Mouse (Mus musculus): ENCODE data around the gene Galnt18. TPM values are rescaled to one million over a fixed set of nuclear protein-coding genes. Genes with fewer than 3 reads are reported as not detected.

Galnt18 gene
- polyA plus RNA-seq, 1 experiment from 2014 or later = 8.1 TPM

- 79% methylated on average over 3 of the region's 3 CpGs for WGBS
These were observed 31.2 kb downstream of the Galnt18 start for GRCm38 (mm10) chr7:111748571-111749071.

GRCm38 (mm10) chr7:111744770-111745169 lies 35.0 kb downstream of the Galnt18 start:
- ATAC-seq (ENCODE audit: insufficient read depth, low FRiP score, low TSS enrichment) (no peak), DNase-seq (ENCODE audit: low spot score) (no peak)
- no peak overlapping the region for H3K9ac ChIP-seq (ENCODE audit: low read length)
- no peak overlapping the region for H3K27ac ChIP-seq (ENCODE audit: low read depth, low read length)
- H3K4me1 ChIP-seq (ENCODE audit: control insufficient read depth, insufficient read depth, low read length) = peaks cover 4% of the 10 kb centered on the region; the same call in 1 of the 2 replicates
- no peaks in the 10 kb centered on the region for H3K27me3 ChIP-seq (ENCODE audit: control insufficient read depth, insufficient read depth, low read length)
- H3K9me3 ChIP-seq (ENCODE audit: control insufficient read depth, low read length) = no peaks in the 10 kb centered on the region
- no peak overlapping the region for H3K4me3 ChIP-seq (ENCODE audit: low read depth, low read length)
- no peaks in the 10 kb centered on the region for H3K36me3 ChIP-seq (ENCODE audit: control insufficient read depth, insufficient read depth, low read length)
- H3K4me2 ChIP-seq (ENCODE audit: low read depth) = no peak overlapping the region

More at GRCm38 (mm10) chr7:111748571-111749071, 31.2 kb downstream of the Galnt18 start:
- Histone ChIP-seq H3K36me3 (ENCODE audit: control insufficient read depth, insufficient read depth, low read length) (no peaks in the 10 kb centered on the region), H3K9me3 (ENCODE audit: control insufficient read depth, low read length) (no peaks in the 10 kb centered on the region), H3K4me3 (ENCODE audit: low read depth, low read length) (no peak overlapping the region), H3K4me2 (ENCODE audit: low read depth) (no peak overlapping the region), H3K27me3 (ENCODE audit: control insufficient read depth, insufficient read depth, low read length) (no peaks in the 10 kb centered on the region), H3K4me1 (ENCODE audit: control insufficient read depth, insufficient read depth, low read length) (no peaks in the 10 kb centered on the region), H3K27ac (ENCODE audit: low read depth, low read length) (no peak overlapping the region), H3K9ac (ENCODE audit: low read length) (no peak overlapping the region)
- DNase-seq (ENCODE audit: low spot score) = no peak
- no peak for ATAC-seq (ENCODE audit: insufficient read depth, low FRiP score, low TSS enrichment)

GRCm38 (mm10) chr7:111741595-111741994 lies 38.2 kb downstream of the Galnt18 start:
- Histone ChIP-seq H3K4me1 (ENCODE audit: control insufficient read depth, insufficient read depth, low read length) (peaks cover 15% of the 10 kb centered on the region), H3K36me3 (ENCODE audit: control insufficient read depth, insufficient read depth, low read length) (no peaks in the 10 kb centered on the region), H3K9me3 (ENCODE audit: control insufficient read depth, low read length) (no peaks in the 10 kb centered on the region), H3K4me3 (ENCODE audit: low read depth, low read length) (no peak overlapping the region), H3K27me3 (ENCODE audit: control insufficient read depth, insufficient read depth, low read length) (no peaks in the 10 kb centered on the region), H3K9ac (ENCODE audit: low read length) (no peak overlapping the region), H3K4me2 (ENCODE audit: low read depth) (no peak overlapping the region), H3K27ac (ENCODE audit: low read depth, low read length) (no peak overlapping the region)
- WGBS = 43% methylated on average over 2 of the region's 2 CpGs
- no peak for ATAC-seq (ENCODE audit: insufficient read depth, low FRiP score, low TSS enrichment)
- no peak for DNase-seq (ENCODE audit: low spot score)

DNA sequence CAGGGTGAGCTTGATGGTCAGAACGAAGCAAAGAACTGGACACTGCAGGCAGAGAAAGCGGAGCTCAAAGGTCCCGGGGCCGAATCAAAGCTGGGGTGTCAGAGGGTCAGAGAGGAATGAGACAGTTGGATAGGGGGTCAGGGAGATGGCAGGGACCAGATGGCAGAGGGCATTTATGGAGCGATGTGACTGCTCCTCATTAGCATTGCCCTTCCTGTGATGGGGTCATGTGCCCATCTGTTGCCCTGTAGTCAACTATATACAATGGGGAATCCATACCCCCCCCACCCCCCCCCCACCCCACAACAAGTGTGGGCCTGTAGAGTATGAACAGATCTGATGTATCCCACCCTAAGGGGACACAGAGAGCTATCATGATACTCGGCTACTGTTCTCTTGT lies 39.7 kb downstream of the Galnt18 start:
- no peak overlapping the region for H3K4me3 ChIP-seq (ENCODE audit: low read depth, low read length)
- H3K9ac ChIP-seq (ENCODE audit: low read length) = no peak overlapping the region
- ATAC-seq (ENCODE audit: insufficient read depth, low FRiP score, low TSS enrichment) = peak; percentile 45
- no peak overlapping the region for H3K4me2 ChIP-seq (ENCODE audit: low read depth)
- 40% methylated on average over 6 of the region's 6 CpGs for WGBS
- H3K36me3 ChIP-seq (ENCODE audit: control insufficient read depth, insufficient read depth, low read length) = no peaks in the 10 kb centered on the region
- DNase-seq (ENCODE audit: low spot score) = no peak
- H3K9me3 ChIP-seq (ENCODE audit: control insufficient read depth, low read length) = no peaks in the 10 kb centered on the region
- H3K4me1 ChIP-seq (ENCODE audit: control insufficient read depth, insufficient read depth, low read length) = peaks cover 15% of the 10 kb centered on the region
- no peaks in the 10 kb centered on the region for H3K27me3 ChIP-seq (ENCODE audit: control insufficient read depth, insufficient read depth, low read length)
- H3K27ac ChIP-seq (ENCODE audit: low read depth, low read length) = no peak overlapping the region

GRCm38 (mm10) chr7:111739371-111739765 lies 40.4 kb downstream of the Galnt18 start:
- Histone ChIP-seq H3K9me3 (ENCODE audit: control insufficient read depth, low read length) (no peaks in the 10 kb centered on the region), H3K36me3 (ENCODE audit: control insufficient read depth, insufficient read depth, low read length) (no peaks in the 10 kb centered on the region), H3K9ac (ENCODE audit: low read length) (no peak overlapping the region), H3K27me3 (ENCODE audit: control insufficient read depth, insufficient read depth, low read length) (no peaks in the 10 kb centered on the region), H3K4me3 (ENCODE audit: low read depth, low read length) (no peak overlapping the region), H3K4me2 (ENCODE audit: low read depth) (no peak overlapping the region), H3K27ac (ENCODE audit: low read depth, low read length) (peak overlapping the region; percentile 31; the same call in 1 of the 2 replicates), H3K4me1 (ENCODE audit: control insufficient read depth, insufficient read depth, low read length) (peaks cover 15% of the 10 kb centered on the region)
- WGBS = 61% methylated on average over 5 of the region's 5 CpGs
- DNase-seq (ENCODE audit: low spot score) (no peak), ATAC-seq (ENCODE audit: insufficient read depth, low FRiP score, low TSS enrichment) (no peak)

DNA sequence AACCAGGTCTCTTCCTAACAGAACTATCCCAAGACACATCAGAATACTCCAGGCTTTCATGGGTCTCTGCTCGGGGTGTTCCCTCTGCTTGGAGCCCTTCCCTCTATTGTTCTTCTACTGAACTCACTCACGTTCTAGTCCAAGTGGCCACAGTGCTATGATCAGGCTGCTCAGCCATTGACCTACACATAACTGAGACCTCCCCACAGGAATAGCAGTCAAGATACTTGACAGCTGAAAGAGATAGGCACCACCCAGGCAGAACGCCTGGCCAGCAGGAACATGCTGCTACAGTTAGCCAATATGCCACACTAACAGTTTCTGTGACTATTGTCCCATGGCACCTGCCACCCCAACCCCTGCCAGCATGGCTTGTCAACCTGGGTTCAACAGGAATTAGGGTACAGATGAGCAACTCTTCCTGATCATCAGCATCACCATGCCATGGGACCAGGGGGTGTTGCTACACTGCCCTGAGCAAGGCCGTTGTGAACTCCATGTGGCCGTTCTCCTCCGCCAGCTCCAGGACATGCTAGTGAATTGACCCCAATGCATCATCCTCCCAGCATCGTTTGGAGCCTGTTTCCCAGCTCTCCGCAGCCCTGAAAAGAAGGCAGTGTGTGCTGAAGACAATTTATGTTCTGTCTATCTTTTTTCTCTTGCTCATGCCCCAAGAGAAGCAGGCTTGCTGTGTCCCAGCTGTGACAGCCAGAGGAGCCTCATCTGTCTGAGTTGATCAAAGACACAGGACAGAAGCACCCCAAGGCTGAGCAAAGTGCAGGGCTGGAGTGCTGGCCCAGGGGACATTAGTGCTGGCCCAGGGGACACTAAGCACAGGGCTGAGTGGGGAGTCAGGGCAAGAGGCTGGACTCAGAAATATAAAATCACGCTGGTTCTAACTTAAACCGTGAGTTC lies 41.1 kb downstream of the Galnt18 start:
- no peak overlapping the region for H3K9ac ChIP-seq (ENCODE audit: low read length)
- WGBS = 54% methylated on average over 10 of the region's 10 CpGs
- DNase-seq (ENCODE audit: low spot score) (no peak), ATAC-seq (ENCODE audit: insufficient read depth, low FRiP score, low TSS enrichment) (no peak)
- H3K4me2 ChIP-seq (ENCODE audit: low read depth) = no peak overlapping the region
- peak overlapping the region; percentile 31; the same call in 1 of the 2 replicates for H3K27ac ChIP-seq (ENCODE audit: low read depth, low read length)
- peaks cover 15% of the 10 kb centered on the region for H3K4me1 ChIP-seq (ENCODE audit: control insufficient read depth, insufficient read depth, low read length)
- no peak overlapping the region for H3K4me3 ChIP-seq (ENCODE audit: low read depth, low read length)
- H3K27me3 ChIP-seq (ENCODE audit: control insufficient read depth, insufficient read depth, low read length) = no peaks in the 10 kb centered on the region
- no peaks in the 10 kb centered on the region for H3K36me3 ChIP-seq (ENCODE audit: control insufficient read depth, insufficient read depth, low read length)
- no peaks in the 10 kb centered on the region for H3K9me3 ChIP-seq (ENCODE audit: control insufficient read depth, low read length)

GRCm38 (mm10) chr7:111737426-111737825 lies 42.4 kb downstream of the Galnt18 start:
- Histone ChIP-seq H3K36me3 (ENCODE audit: control insufficient read depth, insufficient read depth, low read length) (no peaks in the 10 kb centered on the region), H3K9ac (ENCODE audit: low read length) (no peak overlapping the region), H3K4me1 (ENCODE audit: control insufficient read depth, insufficient read depth, low read length) (peaks cover 15% of the 10 kb centered on the region), H3K9me3 (ENCODE audit: control insufficient read depth, low read length) (no peaks in the 10 kb centered on the region), H3K4me3 (ENCODE audit: low read depth, low read length) (no peak overlapping the region), H3K27me3 (ENCODE audit: control insufficient read depth, insufficient read depth, low read length) (no peaks in the 10 kb centered on the region), H3K4me2 (ENCODE audit: low read depth) (no peak overlapping the region), H3K27ac (ENCODE audit: low read depth, low read length) (no peak overlapping the region)
- 82% methylated on average over 7 of the region's 7 CpGs for WGBS
- ATAC-seq (ENCODE audit: insufficient read depth, low FRiP score, low TSS enrichment) (no peak), DNase-seq (ENCODE audit: low spot score) (no peak)

GRCm38 (mm10) chr7:111736365-111736764 lies 43.4 kb downstream of the Galnt18 start:
- 70% methylated on average over 3 of the region's 3 CpGs for WGBS
- H3K4me3 ChIP-seq (ENCODE audit: low read depth, low read length) = no peak overlapping the region
- ATAC-seq (ENCODE audit: insufficient read depth, low FRiP score, low TSS enrichment) (no peak), DNase-seq (ENCODE audit: low spot score) (no peak)
- H3K4me2 ChIP-seq (ENCODE audit: low read depth) = no peak overlapping the region
- no peaks in the 10 kb centered on the region for H3K36me3 ChIP-seq (ENCODE audit: control insufficient read depth, insufficient read depth, low read length)
- no peaks in the 10 kb centered on the region for H3K27me3 ChIP-seq (ENCODE audit: control insufficient read depth, insufficient read depth, low read length)
- peaks cover 15% of the 10 kb centered on the region for H3K4me1 ChIP-seq (ENCODE audit: control insufficient read depth, insufficient read depth, low read length)
- H3K9ac ChIP-seq (ENCODE audit: low read length) = no peak overlapping the region
- no peaks in the 10 kb centered on the region for H3K9me3 ChIP-seq (ENCODE audit: control insufficient read depth, low read length)
- no peak overlapping the region for H3K27ac ChIP-seq (ENCODE audit: low read depth, low read length)
